Mouse (Mus musculus): ENCODE measurements at regions not wholly inside any gene's neighbourhood (a gene's known extent, or its start where the extent isn't known, plus 50 kb on each side); places are given as distances from the start of the nearest gene placed in this dataset.
A peak's percentile ranks its signal among the peaks of the same experiment; 100 is the strongest.

DNA sequence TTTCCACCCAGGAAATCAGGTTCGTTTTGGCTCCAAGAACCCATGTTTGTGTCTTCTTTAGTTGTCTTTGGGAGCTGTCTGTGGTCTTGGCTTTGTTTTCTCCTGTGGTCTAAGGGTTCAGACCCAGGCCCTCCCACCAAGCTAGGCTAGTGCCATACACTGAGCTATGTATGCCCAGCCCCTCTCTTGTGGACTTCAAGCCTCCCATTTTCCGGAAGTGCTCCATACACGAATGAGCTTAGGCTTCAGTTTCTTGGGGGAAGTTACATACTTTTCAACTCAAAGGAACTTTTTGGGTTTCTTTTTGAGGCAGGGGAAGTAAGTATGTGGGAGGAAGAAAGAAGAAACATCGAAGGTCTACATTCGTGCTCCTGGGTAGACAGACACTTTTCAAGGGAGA, 100.9 kb upstream of the Nrbf2 start:
- no peak for ATAC-seq (ENCODE audit: insufficient read depth)
- DNase-seq, result no peak
- Histone ChIP-seq H3K27me3 (ENCODE audit: insufficient read depth, low read length) (no peaks in the 10 kb centered on the region), H3K4me1 (ENCODE audit: insufficient read depth) (no peaks in the 10 kb centered on the region), H3K27ac (ENCODE audit: low read depth) (no peak overlapping the region), H3K4me2 (no peak overlapping the region), H3K4me3 (ENCODE audit: low read depth, low read length) (no peak overlapping the region), H3K36me3 (ENCODE audit: insufficient read depth) (no peaks in the 10 kb centered on the region), H3K9me3 (ENCODE audit: low read depth, low read length) (no peaks in the 10 kb centered on the region), H3K9ac (no peak overlapping the region)
- no peak for TF ChIP-seq CTCF (IDR thresholded peaks at IDR 0.05; ENCODE audit: low read depth)
- WGBS, result 80% methylated on average over 5 of the region's 5 CpGs

DNA sequence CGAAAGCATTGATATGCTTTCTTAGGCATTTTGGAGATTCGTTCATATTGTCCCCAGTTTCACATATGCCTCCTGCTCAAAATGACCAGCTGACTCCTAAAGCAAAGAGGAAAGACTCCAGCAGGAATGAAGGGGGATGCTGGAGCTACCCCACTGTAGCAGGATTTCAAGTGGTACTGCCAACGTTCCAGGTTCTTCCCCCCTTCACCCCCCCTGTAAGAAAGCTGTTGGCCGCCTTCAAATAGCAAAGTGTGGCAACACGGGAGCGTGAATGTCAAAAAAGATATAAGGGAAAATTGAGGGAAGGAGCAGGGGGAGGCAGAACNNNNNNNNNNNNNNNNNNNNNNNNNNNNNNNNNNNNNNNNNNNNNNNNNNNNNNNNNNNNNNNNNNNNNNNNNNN, 103.7 kb upstream of the Nrbf2 start:
- WGBS, result 50% methylated on average over 5 of the region's 6 CpGs
- Histone ChIP-seq H3K27me3 (ENCODE audit: insufficient read depth, low read length) (no peaks in the 10 kb centered on the region), H3K27ac (ENCODE audit: low read depth) (no peak overlapping the region), H3K36me3 (ENCODE audit: insufficient read depth) (no peaks in the 10 kb centered on the region), H3K4me2 (no peak overlapping the region), H3K9ac (no peak overlapping the region), H3K4me3 (ENCODE audit: low read depth, low read length) (no peak overlapping the region), H3K4me1 (ENCODE audit: insufficient read depth) (no peaks in the 10 kb centered on the region), H3K9me3 (ENCODE audit: low read depth, low read length) (no peaks in the 10 kb centered on the region)
- no peak for ATAC-seq (ENCODE audit: insufficient read depth)
- peak; percentile 3 for DNase-seq
- no peak for TF ChIP-seq CTCF (IDR thresholded peaks at IDR 0.05; ENCODE audit: low read depth)

DNA sequence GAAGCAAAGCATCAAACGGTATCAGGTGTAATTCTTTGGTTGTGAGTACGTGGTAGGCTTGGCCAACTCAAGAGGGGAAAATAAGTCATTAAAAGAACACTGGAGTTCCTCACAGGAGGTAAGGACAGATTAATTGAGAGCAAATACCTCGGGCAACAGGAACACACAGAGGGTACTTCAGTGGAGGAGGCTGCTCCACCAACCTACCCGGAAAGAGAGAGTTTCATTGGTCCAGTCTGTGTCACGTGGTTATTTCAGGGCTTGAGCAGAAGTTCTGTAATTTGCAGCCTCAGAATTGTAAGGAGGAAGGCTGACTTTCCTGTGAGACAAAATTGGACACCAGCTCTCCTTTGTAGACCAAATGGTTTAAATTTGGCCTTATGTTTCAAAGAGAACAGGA, 115.3 kb upstream of the Nrbf2 start:
- DNase-seq, result no peak
- WGBS, result 60% methylated on average over 5 of the region's 5 CpGs

DNA sequence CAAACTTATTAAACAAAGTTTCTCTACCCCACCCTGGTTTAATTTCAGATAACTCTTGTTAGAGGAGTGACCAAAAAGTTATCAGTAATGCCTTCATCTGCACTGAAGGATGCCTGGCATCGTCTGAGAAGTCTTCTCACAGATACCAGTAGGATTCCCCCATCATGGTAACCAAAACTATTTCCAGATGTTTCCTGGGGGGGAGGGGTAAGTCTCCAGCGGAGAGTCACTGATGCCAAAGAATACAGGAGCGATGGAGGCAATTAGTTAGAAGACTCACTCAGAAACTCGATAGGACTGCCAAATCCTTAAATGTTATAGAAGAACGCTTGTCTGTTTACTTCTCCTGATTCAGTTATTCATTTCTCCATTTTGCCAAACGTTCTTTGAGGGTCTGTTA, 116.3 kb upstream of the Nrbf2 start:
- H3K4me2 ChIP-seq, result no peak overlapping the region
- DNase-seq (peak; percentile 4), ATAC-seq (ENCODE audit: insufficient read depth) (no peak)
- no peak overlapping the region for H3K4me3 ChIP-seq (ENCODE audit: low read depth, low read length)
- H3K9ac ChIP-seq, result no peak overlapping the region
- TF ChIP-seq CTCF (IDR thresholded peaks at IDR 0.05; ENCODE audit: low read depth), result no peak
- H3K36me3 ChIP-seq (ENCODE audit: insufficient read depth), result no peaks in the 10 kb centered on the region
- no peaks in the 10 kb centered on the region for H3K27me3 ChIP-seq (ENCODE audit: insufficient read depth, low read length)
- H3K4me1 ChIP-seq (ENCODE audit: insufficient read depth), result no peaks in the 10 kb centered on the region
- 34% methylated on average over 6 of the region's 6 CpGs for WGBS
- H3K27ac ChIP-seq (ENCODE audit: low read depth), result no peak overlapping the region
- H3K9me3 ChIP-seq (ENCODE audit: low read depth, low read length), result no peaks in the 10 kb centered on the region

More for the DNA sequence above, 115.3 kb upstream of the Nrbf2 start:
- no peak overlapping the region for H3K4me2 ChIP-seq
- H3K9me3 ChIP-seq (ENCODE audit: low read depth, low read length), result no peaks in the 10 kb centered on the region
- no peaks in the 10 kb centered on the region for H3K4me1 ChIP-seq (ENCODE audit: insufficient read depth)
- no peak for TF ChIP-seq CTCF (IDR thresholded peaks at IDR 0.05; ENCODE audit: low read depth)
- H3K27me3 ChIP-seq (ENCODE audit: insufficient read depth, low read length), result no peaks in the 10 kb centered on the region
- H3K9ac ChIP-seq, result no peak overlapping the region
- H3K4me3 ChIP-seq (ENCODE audit: low read depth, low read length), result no peak overlapping the region
- no peaks in the 10 kb centered on the region for H3K36me3 ChIP-seq (ENCODE audit: insufficient read depth)
- H3K27ac ChIP-seq (ENCODE audit: low read depth), result no peak overlapping the region
- no peak for ATAC-seq (ENCODE audit: insufficient read depth)

GRCm38 (mm10) chr10:67417529-67417928, 117.7 kb upstream of the Egr2 start:
- Histone ChIP-seq H3K4me1 (ENCODE audit: insufficient read depth) (no peaks in the 10 kb centered on the region), H3K9me3 (ENCODE audit: low read depth, low read length) (no peaks in the 10 kb centered on the region), H3K27me3 (ENCODE audit: insufficient read depth, low read length) (no peaks in the 10 kb centered on the region), H3K27ac (ENCODE audit: low read depth) (no peak overlapping the region), H3K9ac (no peak overlapping the region), H3K4me3 (ENCODE audit: low read depth, low read length) (no peak overlapping the region), H3K36me3 (ENCODE audit: insufficient read depth) (no peaks in the 10 kb centered on the region), H3K4me2 (no peak overlapping the region)
- WGBS, result 87% methylated on average over 8 of the region's 8 CpGs
- ATAC-seq (ENCODE audit: insufficient read depth), result no peak
- no peak for DNase-seq
- TF ChIP-seq CTCF (IDR thresholded peaks at IDR 0.05; ENCODE audit: low read depth), result no peak

DNA sequence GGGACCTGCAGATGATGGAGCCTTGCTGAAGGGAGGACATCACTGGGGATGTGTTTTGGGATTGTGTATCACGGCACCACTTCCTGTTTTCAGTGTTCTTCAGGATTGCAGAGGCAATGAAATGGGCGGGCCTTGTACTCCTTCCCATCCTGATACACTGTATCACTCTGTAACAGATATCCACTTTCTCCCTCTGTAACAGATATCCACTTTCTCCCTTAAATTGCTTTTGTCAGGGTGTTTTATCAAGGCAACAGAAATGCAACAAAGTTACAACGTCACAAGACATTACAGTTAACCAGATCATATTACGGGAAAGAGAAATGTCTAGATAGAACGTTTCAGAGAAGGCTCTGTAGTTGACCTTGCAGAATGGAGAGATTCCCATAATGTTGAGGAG, 114.5 kb upstream of the Egr2 start:
- Histone ChIP-seq H3K36me3 (ENCODE audit: insufficient read depth) (no peaks in the 10 kb centered on the region), H3K27me3 (ENCODE audit: insufficient read depth, low read length) (no peaks in the 10 kb centered on the region), H3K4me3 (ENCODE audit: low read depth, low read length) (no peak overlapping the region), H3K9ac (no peak overlapping the region), H3K27ac (ENCODE audit: low read depth) (no peak overlapping the region), H3K9me3 (ENCODE audit: low read depth, low read length) (no peaks in the 10 kb centered on the region), H3K4me2 (no peak overlapping the region), H3K4me1 (ENCODE audit: insufficient read depth) (no peaks in the 10 kb centered on the region)
- ATAC-seq (ENCODE audit: insufficient read depth), result no peak
- DNase-seq, result no peak
- 72% methylated on average over 5 of the region's 5 CpGs for WGBS
- no peak for TF ChIP-seq CTCF (IDR thresholded peaks at IDR 0.05; ENCODE audit: low read depth)

GRCm38 (mm10) chr10:67425407-67425806, 109.9 kb upstream of the Egr2 start:
- no peak for DNase-seq
- no peaks in the 10 kb centered on the region for H3K36me3 ChIP-seq (ENCODE audit: insufficient read depth)
- no peaks in the 10 kb centered on the region for H3K27me3 ChIP-seq (ENCODE audit: insufficient read depth, low read length)
- no peaks in the 10 kb centered on the region for H3K4me1 ChIP-seq (ENCODE audit: insufficient read depth)
- H3K9me3 ChIP-seq (ENCODE audit: low read depth, low read length), result no peaks in the 10 kb centered on the region
- TF ChIP-seq CTCF (IDR thresholded peaks at IDR 0.05; ENCODE audit: low read depth), result no peak
- H3K4me3 ChIP-seq (ENCODE audit: low read depth, low read length), result no peak overlapping the region
- no peak overlapping the region for H3K4me2 ChIP-seq
- H3K27ac ChIP-seq (ENCODE audit: low read depth), result no peak overlapping the region
- no peak for ATAC-seq (ENCODE audit: insufficient read depth)
- H3K9ac ChIP-seq, result no peak overlapping the region
- WGBS, result 96% methylated on average over 6 of the region's 6 CpGs

- no peak overlapping the region for H3K4me2 ChIP-seq
- H3K4me3 ChIP-seq (ENCODE audit: low read depth, low read length), result no peak overlapping the region
- ATAC-seq (ENCODE audit: insufficient read depth) (no peak), DNase-seq (peak; percentile 12)
- H3K9ac ChIP-seq, result no peak overlapping the region
- WGBS, result 45% methylated on average over 10 of the region's 10 CpGs
- no peaks in the 10 kb centered on the region for H3K36me3 ChIP-seq (ENCODE audit: insufficient read depth)
- TF ChIP-seq CTCF (IDR thresholded peaks at IDR 0.05; ENCODE audit: low read depth), result no peak
- H3K9me3 ChIP-seq (ENCODE audit: low read depth, low read length), result no peaks in the 10 kb centered on the region
- no peaks in the 10 kb centered on the region for H3K4me1 ChIP-seq (ENCODE audit: insufficient read depth)
- no peak overlapping the region for H3K27ac ChIP-seq (ENCODE audit: low read depth)
- H3K27me3 ChIP-seq (ENCODE audit: insufficient read depth, low read length), result no peaks in the 10 kb centered on the region
Measured at GRCm38 (mm10) chr10:67427220-67427619, 108.1 kb upstream of the Egr2 start.
